Mouse (Mus musculus) lung, postnatal 0 days (tissue): Measurements from ENCODE around the gene Tead1.

Experiments
- CTCF ChIP-seq: IDR thresholded peaks from 2 replicates; pipeline ENCODE4 v1.5.1; 2016; ENCODE audit warnings: antibody characterized with exemption, mild to moderate bottlenecking
- EP300 ChIP-seq: IDR thresholded peaks from 2 replicates; pipeline ENCODE4 v1.6.1; 2016; ENCODE audit warnings: antibody characterized with exemption, mild to moderate bottlenecking, control low read depth

DNA sequence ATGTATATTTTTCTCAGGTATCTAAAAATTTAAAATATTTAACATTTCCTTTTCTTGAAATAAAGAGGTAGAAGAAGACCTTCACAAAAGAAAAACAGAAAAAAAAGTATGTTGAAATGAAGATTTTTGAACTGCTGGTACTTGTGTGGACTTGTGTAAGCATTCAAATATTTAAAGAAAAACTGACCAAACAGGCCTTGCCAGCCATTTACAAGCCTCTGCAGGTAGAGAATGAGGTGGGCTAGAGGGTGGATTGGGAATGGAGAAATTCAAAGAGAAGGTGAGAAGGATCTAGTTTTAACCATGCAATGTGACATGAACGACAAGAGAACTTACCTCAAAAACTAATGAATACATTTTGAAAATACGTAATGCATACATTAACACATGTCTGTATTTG lies 9.1 kb upstream of the Tead1 start:
- TF ChIP-seq CTCF (no peak), EP300 (no peak)
